Mouse (Mus musculus) embryonic fibroblast, embryonic 13.5 days (primary cell): ENCODE data around the gene Amer2.

Experiments
- CTCF ChIP-seq: IDR thresholded peaks from 2 replicates; pipeline ENCODE4 v1.5.1; 2011; ENCODE audit warnings: mild to moderate bottlenecking, control low read depth, low read length, moderate library complexity, borderline replicate concordance; ENCODE audit not compliant: insufficient read depth
- POLR2A ChIP-seq: IDR thresholded peaks from 2 replicates; pipeline ENCODE4 v1.6.1; 2011; ENCODE audit warnings: low read depth, mild to moderate bottlenecking, control low read depth, low read length, moderate library complexity

DNA sequence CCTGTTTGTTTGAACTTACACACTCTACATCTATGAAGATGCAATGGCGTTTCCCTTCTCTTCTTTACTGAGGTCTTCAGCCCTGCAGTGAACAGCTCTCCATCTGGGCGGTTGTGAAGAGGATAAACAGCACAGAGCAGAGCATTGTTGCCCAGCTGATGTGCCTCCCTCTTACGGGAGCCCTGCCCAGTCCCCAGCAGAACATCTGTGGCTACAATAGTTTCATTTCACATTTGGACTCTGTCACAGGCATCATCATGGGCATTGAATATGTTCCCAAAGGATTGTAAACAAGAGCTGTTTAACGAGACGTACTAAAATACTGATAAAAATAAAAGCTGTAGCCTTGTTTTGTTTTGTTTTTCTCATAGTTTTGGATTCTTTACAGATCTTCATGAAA is 14.7 kb upstream of the Amer2 start:
- TF ChIP-seq POLR2A, result no peak
- no peak for TF ChIP-seq CTCF
